Mouse (Mus musculus) cerebellum, adult 18-20 months (tissue): ENCODE measurements around the gene Exoc7.
"Not testable (repeated sequence)": the region's sequence is repeated elsewhere in the genome, so short reads cannot be mapped to it uniquely, and the experiment has no call there.

Source experiments
- DNase-seq, 2 experiments: peaks; one replicate each; pipeline ENCODE4 v3.0.0; 2021

Gene Exoc7

GRCm38 (mm10) chr11:116311169-116311568, 4.1 kb upstream of the Exoc7 start:
- no peak for DNase-seq

- no peak for DNase-seq
These were observed 2.6 kb upstream of the Exoc7 start for GRCm38 (mm10) chr11:116309601-116310000.

GRCm38 (mm10) chr11:116307762-116308531, 914 bp upstream of the Exoc7 start:
- peak in 1 of 2 experiments; percentile 12 for DNase-seq

GRCm38 (mm10) chr11:116306126-116306982, 679 bp downstream of the Exoc7 start:
- peak; percentile 91 for DNase-seq

GRCm38 (mm10) chr11:116305423-116305822, 1.6 kb downstream of the Exoc7 start:
- DNase-seq, result no peak

GRCm38 (mm10) chr11:116298621-116299020, 8.4 kb downstream of the Exoc7 start:
- peak; percentile 75 to 82 for DNase-seq

GRCm38 (mm10) chr11:116298221-116298620, 8.8 kb downstream of the Exoc7 start:
- peak; percentile 74 to 77 for DNase-seq

GRCm38 (mm10) chr11:116297017-116297416, 10.0 kb downstream of the Exoc7 start:
- DNase-seq, result no peak

GRCm38 (mm10) chr11:116296191-116296734, 10.8 kb downstream of the Exoc7 start:
- DNase-seq, result no peak

GRCm38 (mm10) chr11:116294319-116294718, 12.7 kb downstream of the Exoc7 start:
- peak; percentile 50 to 69 for DNase-seq

GRCm38 (mm10) chr11:116293538-116294137, 13.4 kb downstream of the Exoc7 start:
- no peak for DNase-seq

- no peak for DNase-seq
These were observed 14.6 kb downstream of the Exoc7 start for GRCm38 (mm10) chr11:116292401-116292800.

GRCm38 (mm10) chr11:116290556-116290955, 16.5 kb downstream of the Exoc7 start:
- no peak for DNase-seq

GRCm38 (mm10) chr11:116287351-116287750, 19.7 kb downstream of the Exoc7 start:
- DNase-seq, result no peak

- no peak for DNase-seq
These were observed 21.3 kb downstream of the Exoc7 start for GRCm38 (mm10) chr11:116285770-116286191.

GRCm38 (mm10) chr11:116283982-116284381, 23.1 kb downstream of the Exoc7 start:
- no peak for DNase-seq

- no peak for DNase-seq
These were observed 24.0 kb downstream of the Exoc7 start for GRCm38 (mm10) chr11:116282912-116283521.

GRCm38 (mm10) chr11:116282089-116282488, 24.9 kb downstream of the Exoc7 start:
- DNase-seq, result no peak

- DNase-seq, result no peak
These were observed 25.4 kb downstream of the Exoc7 start for GRCm38 (mm10) chr11:116281671-116282070.

GRCm38 (mm10) chr11:116280751-116281663, 26.0 kb downstream of the Exoc7 start, which contains the start of gene Galr2:
Galr2 (plus strand) TSS chr11:116280939.
- no peak for DNase-seq

GRCm38 (mm10) chr11:116277184-116277583, 29.8 kb downstream of the Exoc7 start:
- DNase-seq, result not testable (repeated sequence)
